Mouse (Mus musculus): ENCODE measurements around the gene Abcc2.

GRCm38 (mm10) chr19:43845331-43845908, 63.4 kb downstream of the Abcc2 start:
- TF ChIP-seq CTCF (IDR thresholded peaks at IDR 0.05; ENCODE audit: extremely low read depth, insufficient read length, insufficient replicate concordance, low read depth, low read length) (no peak), POLR2A (IDR thresholded peaks at IDR 0.05; ENCODE audit: low read depth, low read length) (no peak)

Measured in small intestine, adult 2 months (tissue).